Mouse (Mus musculus) stomach, adult 2 months (tissue): ENCODE results near the gene Gpx3. TPM values are rescaled to one million over a fixed set of nuclear protein-coding genes. Genes with fewer than 3 reads are reported as not detected.

Experiments
- polyA plus RNA-seq: library from polyadenylated mRNA; depleted of rRNA; stranded (reverse); fragments of >200 nt; gene quantifications from 2 replicates; pipeline ENCODE4 v1.2.3, GENCODE M21; 2012; rRNA removed

Gene Gpx3
- 93.9 and 103 TPM in 2 replicates for polyA plus RNA-seq

DNA sequence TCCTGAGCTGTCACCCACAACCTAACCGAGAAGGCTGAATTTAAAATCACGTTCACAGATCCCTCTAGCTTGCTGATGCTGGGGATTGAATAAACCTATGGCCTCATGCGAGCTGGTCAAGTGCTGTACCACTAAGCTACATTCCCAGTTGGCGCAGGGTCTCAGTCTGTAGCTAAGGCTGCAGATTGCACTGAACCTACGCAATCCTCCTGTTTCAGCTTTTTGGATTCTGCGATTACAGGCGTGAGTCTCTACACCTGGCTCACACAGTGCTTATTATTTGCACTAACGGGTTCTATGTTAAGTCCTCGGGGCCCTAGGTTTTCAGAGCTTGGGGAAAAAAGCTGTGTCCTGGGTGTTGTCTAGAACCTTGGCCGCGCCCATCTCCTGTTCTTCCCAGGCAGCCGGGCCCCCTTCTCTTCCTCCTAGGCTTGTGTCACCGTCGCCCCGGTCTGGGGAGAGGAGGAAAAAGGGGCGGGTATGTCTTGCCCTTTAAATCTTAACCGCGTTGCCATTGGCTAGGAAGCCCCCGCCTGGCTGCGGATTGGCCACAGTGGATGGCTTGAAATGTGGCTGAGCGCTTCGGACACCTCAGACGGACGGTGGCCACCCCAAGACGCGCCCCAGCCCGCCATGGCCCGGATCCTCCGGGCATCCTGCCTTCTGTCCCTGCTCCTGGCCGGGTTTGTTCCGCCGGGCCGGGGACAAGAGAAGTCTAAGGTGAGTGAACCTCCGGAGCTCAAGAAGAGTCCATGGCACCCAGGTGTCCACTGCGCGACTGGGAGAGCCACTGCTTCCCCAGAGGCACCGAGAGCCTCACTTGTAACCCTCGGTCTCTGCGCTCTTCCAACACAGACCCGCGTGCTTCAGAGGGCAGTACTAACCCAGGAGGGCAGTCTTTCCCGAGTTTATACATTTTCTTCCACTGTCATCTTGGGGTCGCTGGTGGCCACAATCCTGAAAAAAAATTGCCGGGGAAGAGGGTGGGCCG is at the start of gene Gpx3:
Gpx3 (plus strand) TSS at position 121 of the 991 bp plus-strand sequence.

DNA sequence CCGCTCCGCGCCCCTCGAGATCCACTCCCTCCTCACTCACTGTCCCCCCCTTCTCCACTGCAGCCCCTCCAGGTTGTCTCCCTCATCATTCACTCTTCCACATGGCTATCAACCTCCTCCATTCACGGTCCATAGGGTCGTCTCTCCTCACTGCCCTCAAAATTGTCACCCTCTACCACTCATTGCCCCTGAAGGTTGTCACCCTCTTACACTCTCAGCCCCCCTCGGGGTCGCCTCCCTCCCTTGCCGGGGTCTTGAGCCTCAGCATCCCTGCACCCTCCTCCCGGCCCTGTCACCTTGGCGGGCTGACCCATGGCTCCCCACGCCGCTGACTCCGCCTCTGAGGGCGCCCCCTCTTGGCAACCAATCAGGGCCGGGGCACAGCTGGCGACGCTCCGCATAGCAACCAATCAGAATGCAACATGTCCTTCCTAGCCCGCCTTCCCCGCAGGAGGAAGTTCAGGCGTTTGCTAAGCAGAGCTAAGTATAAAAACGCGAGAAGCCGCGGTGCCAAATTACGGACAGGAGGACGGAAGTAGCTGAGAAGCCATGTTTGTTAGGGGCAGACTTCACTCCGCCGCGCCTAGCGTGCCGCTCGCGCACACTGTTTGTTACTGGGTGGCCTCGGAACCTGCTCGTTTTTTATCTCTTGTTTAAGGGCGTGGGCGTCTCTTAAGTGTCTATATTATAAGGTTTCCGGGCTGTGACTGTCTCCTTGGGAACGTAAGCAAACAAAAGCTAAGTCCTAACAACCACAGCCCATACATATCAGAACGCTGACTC is 41.8 kb upstream of the Gpx3 start, which contains the start of gene Lyrm7:
Lyrm7 (minus strand) TSS at position 661 of the 783 bp plus-strand sequence.

DNA sequence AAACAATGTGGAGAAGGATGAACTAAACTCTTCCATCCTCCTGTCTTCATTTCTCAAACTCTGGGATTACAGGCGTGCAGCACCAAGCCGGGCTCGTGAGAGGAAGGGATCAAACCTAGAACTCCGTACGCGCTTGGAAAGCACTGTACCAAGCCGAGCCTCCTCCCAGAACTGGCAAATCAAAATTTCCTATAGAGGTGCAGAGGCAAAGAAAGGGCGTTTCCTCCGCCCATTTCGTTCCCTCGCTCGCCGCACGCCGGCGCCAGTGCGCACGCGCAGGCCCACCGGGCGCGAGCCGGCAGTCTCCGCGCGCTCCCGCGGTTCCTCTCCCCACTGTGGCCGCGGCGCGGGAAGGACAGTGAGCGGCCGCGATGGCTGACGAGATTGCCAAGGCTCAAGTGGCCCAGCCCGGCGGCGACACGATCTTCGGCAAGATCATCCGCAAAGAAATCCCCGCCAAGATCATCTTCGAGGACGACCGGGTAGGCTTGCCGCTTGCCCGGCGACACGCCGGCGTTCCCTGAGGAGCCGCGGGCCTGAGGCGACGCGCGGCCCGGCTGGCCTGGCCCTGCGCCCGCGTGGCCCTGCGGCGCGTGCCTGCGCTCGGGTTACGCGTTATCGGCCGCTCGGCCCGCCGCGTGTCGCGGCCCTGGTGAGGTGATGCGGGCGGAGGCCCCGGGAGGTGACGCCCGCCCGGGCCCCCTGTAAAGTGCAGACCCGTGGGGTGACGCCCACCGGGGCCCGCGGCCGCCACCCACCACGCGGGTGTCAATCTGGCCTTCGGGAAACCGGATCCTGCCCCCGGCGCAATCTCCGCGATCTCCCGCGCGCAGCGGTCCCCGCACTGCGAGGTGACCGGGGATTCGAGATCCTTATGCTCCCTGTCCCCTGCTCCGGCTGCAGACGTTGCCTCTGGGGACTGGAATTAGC is 35.9 kb upstream of the Gpx3 start, which contains the start of gene Hint1:
Hint1 (plus strand) TSS at position 265 of the 930 bp plus-strand sequence.

Other genes with a start within 250 kb of the Gpx3 start
- 8.0 and 10.3 TPM in 2 replicates for gene Cdc42se2, start 114.8 kb upstream of the Gpx3 start, polyA plus RNA-seq
- gene Lyrm7, start 41.5 kb upstream of the Gpx3 start, polyA plus RNA-seq: 0.05 and 0.08 TPM in 2 replicates
- gene Hint1, start 36.1 kb upstream of the Gpx3 start, polyA plus RNA-seq: 290 and 369 TPM in 2 replicates
- gene Tnip1, start 60.5 kb downstream of the Gpx3 start, polyA plus RNA-seq: 24.4 and 24.6 TPM in 2 replicates
- 32.6 and 33.5 TPM in 2 replicates for gene Anxa6, start 131.0 kb downstream of the Gpx3 start, polyA plus RNA-seq
- gene Ccdc69, start 175.7 kb downstream of the Gpx3 start, polyA plus RNA-seq: 0.44 and 0.86 TPM in 2 replicates
- 17.3 and 27.2 TPM in 2 replicates for gene Gm2a, start 195.7 kb downstream of the Gpx3 start, polyA plus RNA-seq
- 0.03 and 0.12 TPM in 2 replicates for gene Slc36a3, start 249.3 kb downstream of the Gpx3 start, polyA plus RNA-seq